Mouse (Mus musculus): ENCODE results near the gene Exosc5. TPM values are rescaled to one million over a fixed set of nuclear protein-coding genes. Genes with fewer than 3 reads are reported as not detected.

Gene Exosc5
- total RNA-seq, 2 experiments from 2014 or later: 45.3 to 50.6 TPM

- no peak for DNase-seq
These were observed 22.6 kb upstream of the Exosc5 start for GRCm38 (mm10) chr7:25636373-25636772.

DNA sequence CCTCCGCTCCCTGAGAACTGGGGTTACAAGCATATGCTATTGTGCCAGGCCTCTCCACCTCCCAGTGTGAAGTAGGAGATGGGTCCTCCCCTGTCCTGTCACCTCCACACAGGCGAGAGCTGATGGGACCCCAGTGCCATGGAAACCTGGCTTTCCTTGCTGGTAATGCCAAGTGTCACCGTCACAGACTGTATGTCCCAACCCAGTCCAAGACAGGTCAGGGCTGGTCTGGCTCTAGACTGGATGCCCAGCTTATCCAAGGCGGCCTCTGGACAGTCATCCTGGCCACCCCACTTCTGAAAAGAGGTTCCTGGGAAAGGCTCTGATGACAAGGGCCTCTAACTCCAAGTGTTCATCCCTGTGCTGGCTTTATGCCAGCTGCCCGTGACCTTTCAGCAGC lies 21.9 kb upstream of the Exosc5 start:
- DNase-seq: no peak

- no peak for DNase-seq
These were observed 19.2 kb upstream of the Exosc5 start for GRCm38 (mm10) chr7:25639754-25640153.

DNA sequence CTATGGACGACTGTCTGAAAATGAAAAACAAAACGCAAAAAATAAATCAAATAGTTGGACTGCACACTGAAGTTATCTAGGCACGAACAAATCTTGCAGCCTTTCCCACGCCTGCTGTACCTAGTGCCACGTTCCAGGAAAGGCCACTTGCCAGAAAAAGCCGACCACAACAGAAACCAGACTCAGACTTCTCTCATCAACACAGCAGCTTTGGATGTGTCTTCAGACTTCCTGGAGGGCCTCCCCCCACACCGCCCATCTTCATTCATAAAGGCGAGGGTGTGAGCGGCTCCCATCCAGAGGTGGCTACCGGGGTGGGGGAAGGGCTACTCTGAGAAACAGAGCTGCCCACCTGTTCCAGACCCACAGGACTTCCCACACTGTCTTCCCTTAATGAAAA lies 14.8 kb upstream of the Exosc5 start:
- DNase-seq: no peak

- no peak for DNase-seq
These were observed 14.3 kb upstream of the Exosc5 start for GRCm38 (mm10) chr7:25644631-25645030.

DNA sequence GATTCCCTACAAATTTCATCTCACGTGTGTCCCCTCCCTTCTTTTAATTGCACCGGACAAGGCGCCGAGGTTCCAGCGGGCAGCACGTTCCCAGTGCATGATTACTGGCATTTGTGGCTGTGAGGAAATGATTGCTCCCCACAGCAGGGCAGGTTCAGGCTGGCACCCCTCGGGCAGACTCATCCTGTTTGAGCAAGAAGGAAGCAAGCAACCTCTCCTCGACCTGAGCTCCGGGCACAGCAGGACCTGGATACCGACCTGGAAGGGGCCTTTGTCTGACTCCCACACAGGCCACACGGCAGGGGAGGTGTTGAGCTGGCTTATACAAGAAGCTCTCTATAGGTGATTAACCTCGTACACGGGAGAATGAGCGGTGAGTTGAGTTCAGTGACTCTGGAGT lies 13.9 kb upstream of the Exosc5 start:
- DNase-seq: no peak

GRCm38 (mm10) chr7:25647574-25648123 lies 11.3 kb upstream of the Exosc5 start:
- DNase-seq: no peak

DNA sequence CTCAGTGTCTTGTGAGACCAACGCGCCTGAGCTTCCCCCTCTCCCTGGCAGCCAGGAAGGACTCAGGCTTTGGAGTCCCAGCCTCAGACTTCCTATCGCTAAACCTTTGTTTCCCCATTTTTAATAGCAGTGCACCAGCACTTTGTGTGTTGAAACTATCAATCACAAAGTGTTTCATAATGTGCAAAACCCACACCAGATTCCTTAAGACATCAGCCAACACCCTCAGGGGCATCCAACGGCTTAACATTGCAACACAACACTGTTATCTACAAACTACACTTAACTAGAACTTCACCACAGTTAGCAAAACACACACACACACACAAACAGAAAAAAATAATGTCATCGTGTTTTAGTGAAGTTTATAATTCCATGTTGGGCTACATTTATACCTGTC lies 9.1 kb upstream of the Exosc5 start:
- DNase-seq: no peak

- no peak for DNase-seq
These were observed 7.7 kb upstream of the Exosc5 start for GRCm38 (mm10) chr7:25651281-25651680.

- no peak for DNase-seq
These were observed 6.7 kb upstream of the Exosc5 start for GRCm38 (mm10) chr7:25652244-25652759.

GRCm38 (mm10) chr7:25655601-25656428 lies 3.1 kb upstream of the Exosc5 start:
- peak; percentile 40 for DNase-seq

- peak; percentile 50 for DNase-seq
These were observed 1.2 kb upstream of the Exosc5 start for GRCm38 (mm10) chr7:25657785-25658184.

DNA sequence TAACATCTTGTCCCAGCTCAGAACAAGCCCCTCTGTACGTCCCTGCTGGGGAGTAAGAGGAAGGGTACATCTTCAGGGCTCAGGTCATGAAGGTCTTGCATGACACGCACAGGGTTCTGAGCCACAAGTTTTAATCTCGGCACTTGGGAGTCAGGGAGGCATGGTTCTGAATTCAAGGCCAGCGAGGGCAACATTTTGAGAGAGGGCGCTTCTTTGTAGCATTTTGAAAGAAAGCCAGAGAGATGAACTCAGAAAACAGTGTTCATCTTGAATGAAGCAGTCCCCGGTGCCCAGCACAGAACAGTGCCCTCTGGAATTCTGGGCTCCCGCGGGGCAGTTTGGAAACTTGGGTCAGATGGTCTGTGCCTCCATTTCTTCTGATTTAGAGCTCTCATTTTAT lies 7.4 kb downstream of the Exosc5 start:
- no peak for DNase-seq

- DNase-seq: no peak
These were observed 10.2 kb downstream of the Exosc5 start for GRCm38 (mm10) chr7:25669158-25669557.

DNA sequence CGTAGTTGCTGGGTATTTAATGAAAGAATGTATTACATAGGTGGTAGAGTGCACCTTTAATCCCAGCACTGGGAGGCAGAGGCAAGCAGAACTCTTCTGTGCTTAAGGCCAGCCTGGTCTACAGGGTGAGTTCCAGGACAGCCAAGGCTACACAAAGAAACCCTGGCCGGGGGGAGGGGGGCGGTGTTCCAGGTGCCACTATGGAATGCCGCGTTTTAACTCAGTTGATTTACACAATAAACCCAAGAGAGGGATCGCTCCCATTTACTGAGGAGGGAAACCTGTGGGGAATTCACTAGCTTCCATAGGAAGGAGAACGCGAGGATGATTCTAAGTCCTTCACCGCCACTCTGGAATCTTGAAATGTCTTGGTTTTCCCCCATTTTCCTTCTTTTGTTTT lies 10.7 kb downstream of the Exosc5 start:
- DNase-seq: no peak

GRCm38 (mm10) chr7:25670096-25670495 lies 11.1 kb downstream of the Exosc5 start:
- DNase-seq: no peak

- no peak for DNase-seq
These were observed 12.7 kb downstream of the Exosc5 start for GRCm38 (mm10) chr7:25671686-25672085.

- DNase-seq: no peak
These were observed 13.5 kb downstream of the Exosc5 start for GRCm38 (mm10) chr7:25672442-25672841.

DNA sequence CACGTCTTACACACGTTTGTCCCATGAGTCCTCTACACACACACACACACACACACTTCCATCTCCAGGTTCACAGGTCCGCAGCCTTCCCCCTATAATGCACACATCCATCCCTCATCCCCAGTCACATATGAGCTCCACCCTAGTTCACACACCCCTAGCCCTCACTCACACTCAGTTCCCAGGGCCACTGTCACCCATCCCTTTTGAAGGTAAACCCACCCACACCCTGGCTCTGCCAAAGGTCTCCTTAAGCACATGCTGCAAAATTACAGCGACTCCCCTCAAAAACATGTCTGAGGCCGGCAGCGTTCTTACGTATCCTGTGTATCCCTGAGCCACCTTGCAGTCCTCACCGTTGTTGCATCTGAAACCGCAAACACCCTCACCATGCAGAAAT lies 15.3 kb downstream of the Exosc5 start:
- DNase-seq: no peak

GRCm38 (mm10) chr7:25674719-25675300 lies 15.8 kb downstream of the Exosc5 start, which contains the start of gene Tmem91:
Tmem91 (minus strand) TSS chr7:25675166.
- no peak for DNase-seq

GRCm38 (mm10) chr7:25675405-25675804 lies 16.4 kb downstream of the Exosc5 start:
- DNase-seq: no peak

GRCm38 (mm10) chr7:25676085-25676781 lies 17.3 kb downstream of the Exosc5 start:
- DNase-seq: peak; percentile 89

DNA sequence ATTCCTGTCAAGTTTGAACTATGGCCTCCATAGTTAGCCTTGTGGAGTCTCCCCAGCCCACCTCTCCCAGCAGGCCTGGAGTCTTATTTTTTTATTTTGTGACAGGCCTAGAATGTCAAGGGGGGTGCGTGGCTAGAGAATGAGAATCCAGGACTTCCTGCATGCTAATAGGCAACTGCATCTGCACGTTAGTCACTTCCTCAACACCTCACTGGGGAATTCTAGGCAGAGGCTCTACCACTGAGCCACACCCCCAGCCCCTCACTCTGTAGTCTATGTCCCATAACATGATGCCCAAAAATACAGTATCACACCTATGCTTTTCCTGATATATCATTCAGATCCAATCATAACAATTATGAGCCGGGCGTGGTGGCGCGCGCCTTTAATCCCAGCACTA lies 18.0 kb downstream of the Exosc5 start:
- no peak for DNase-seq
